Comparison of ENCODE assay signal across 11 mouse cellular contexts in genomic region chr9:43754083-43754482, GRCm38 (mm10). TPM values are rescaled to one million over a fixed set of nuclear protein-coding genes. Genes with fewer than 3 reads are reported as not detected.
DNase-seq lines count a peak whose midpoint lies in the region; ATAC-seq and TF ChIP-seq lines count a peak whose summit lies in the region.
"Had no signal": no experiment of that assay in that cellular context is flagged by ENCODE, and none has a peak within 500 bp of the region (broad histone marks: within the 10 kb centered on the region; RNA-seq: fewer than 3 reads in every experiment).

No protein-coding gene starts in this region.

- no peak overlapping the region for H3K4me3 ChIP-seq in midbrain, embryonic 13.5 days (replicated peaks)
- H3K4me3 ChIP-seq in midbrain, embryonic 11.5 days (ENCODE audit: low read depth, low read length) = no peak overlapping the region
- no peak overlapping the region for H3K4me3 ChIP-seq in liver, embryonic 11.5 days (ENCODE audit: low read depth, low read length)
- H3K4me3 ChIP-seq in layer of hippocampus, adult 2 months = no peak overlapping the region

- WGBS in midbrain, embryonic 13.5 days = 58% methylated on average over 5 of the region's 5 CpGs
- WGBS in midbrain, embryonic 11.5 days = 63% methylated on average over 5 of the region's 5 CpGs
- WGBS in liver, embryonic 11.5 days = 54% methylated on average over 5 of the region's 5 CpGs

- no peak for ATAC-seq in midbrain, embryonic 13.5 days
- no peak for ATAC-seq in midbrain, embryonic 11.5 days (ENCODE audit: low FRiP score)
- ATAC-seq in liver, embryonic 11.5 days (replicated peaks; ENCODE audit: low FRiP score) = no peak
- no peak for ATAC-seq in CD4-positive, CD25-positive, alpha-beta regulatory T cell, adult 4 months
- ATAC-seq: midbrain, embryonic 16.5 days had no signal

- H3K27me3 ChIP-seq in midbrain, embryonic 13.5 days = no peaks in the 10 kb centered on the region
- H3K27me3 ChIP-seq in midbrain, embryonic 11.5 days (ENCODE audit: control insufficient read depth, insufficient read depth, low read length) = no peaks in the 10 kb centered on the region
- H3K27me3 ChIP-seq in liver, embryonic 11.5 days (replicated peaks; ENCODE audit: control insufficient read depth, insufficient read depth, low read length) = no peaks in the 10 kb centered on the region; the same call in 1 of the 2 replicates

- H3K27ac ChIP-seq in midbrain, embryonic 13.5 days = peak overlapping the region; percentile 41; the same call in 1 of the 2 replicates
- no peak overlapping the region for H3K27ac ChIP-seq in midbrain, embryonic 11.5 days (ENCODE audit: low read depth, low read length)
- peak overlapping the region; percentile 29; the same call in 1 of the 2 replicates for H3K27ac ChIP-seq in liver, embryonic 11.5 days (ENCODE audit: low read depth, low read length)
- no peak overlapping the region for H3K27ac ChIP-seq in layer of hippocampus, adult 2 months

- no peak overlapping the region for H3K9ac ChIP-seq in midbrain, embryonic 13.5 days (replicated peaks)
- no peak overlapping the region for H3K9ac ChIP-seq in midbrain, embryonic 11.5 days (ENCODE audit: low read length)
- H3K9ac ChIP-seq in liver, embryonic 11.5 days (ENCODE audit: low read depth, low read length) = no peak overlapping the region
- H3K9ac ChIP-seq: lung, embryonic 14.5 days had no signal

- H3K4me1 ChIP-seq in midbrain, embryonic 13.5 days (replicated peaks) = peaks cover 82% of the 10 kb centered on the region
- H3K4me1 ChIP-seq in midbrain, embryonic 11.5 days (ENCODE audit: control insufficient read depth, insufficient read depth, low read length) = peaks cover 58% of the 10 kb centered on the region
- peaks cover 28% of the 10 kb centered on the region for H3K4me1 ChIP-seq in liver, embryonic 11.5 days (replicated peaks; ENCODE audit: control insufficient read depth, insufficient read depth, low read length)

- TF ChIP-seq CTCF in layer of hippocampus, adult 2 months (conservative IDR thresholded peaks at IDR 0.05) = no peak

- no peaks in the 10 kb centered on the region for H3K9me3 ChIP-seq in midbrain, embryonic 13.5 days
- H3K9me3 ChIP-seq in midbrain, embryonic 11.5 days (ENCODE audit: control insufficient read depth, low read length) = no peaks in the 10 kb centered on the region
- H3K9me3 ChIP-seq in liver, embryonic 11.5 days (ENCODE audit: control insufficient read depth, low read length) = no peaks in the 10 kb centered on the region

- H3K36me3 ChIP-seq in midbrain, embryonic 13.5 days = no peaks in the 10 kb centered on the region
- H3K36me3 ChIP-seq in midbrain, embryonic 11.5 days (ENCODE audit: control insufficient read depth, insufficient read depth, low read length) = no peaks in the 10 kb centered on the region
- no peaks in the 10 kb centered on the region for H3K36me3 ChIP-seq in liver, embryonic 11.5 days (ENCODE audit: control insufficient read depth, insufficient read depth, low read length)

- no peak for DNase-seq in midbrain, embryonic 11.5 days (ENCODE audit: low spot score, missing footprints)
- DNase-seq in kidney, adult 18-20 months = peak; percentile 70
- no peak for DNase-seq in liver, embryonic 11.5 days (ENCODE audit: low spot score)
- no peak for DNase-seq in layer of hippocampus, adult 2 months (ENCODE audit: low spot score in 2 of 2)
- DNase-seq in lung, postnatal 25 days (ENCODE audit: low spot score) = no peak
- DNase-seq: cerebellum, adult 8-10 months; heart, postnatal 4 days; lung, embryonic 14.5 days had no signal

- no peak overlapping the region for H3K4me2 ChIP-seq in midbrain, embryonic 13.5 days (replicated peaks)
- H3K4me2 ChIP-seq in midbrain, embryonic 11.5 days = no peak overlapping the region
- H3K4me2 ChIP-seq in liver, embryonic 11.5 days = no peak overlapping the region
- H3K4me2 ChIP-seq: lung, embryonic 14.5 days had no signal

RNA-seq across cellular contexts. Expression of gene Nectin1, which starts 10.3 kb away (rescaled TPM):
- 10.8 and 11.0 TPM in 2 replicates for polyA plus RNA-seq in midbrain, embryonic 13.5 days (2015; fragmentation: Nextera tagmentation; extraction: Ambion mirVana)
- 6.9 and 8.3 TPM in 2 replicates for polyA plus RNA-seq in midbrain, embryonic 11.5 days (2014; fragmentation: Nextera tagmentation; extraction: Ambion mirVana)
- polyA plus RNA-seq in liver, embryonic 11.5 days (2014; fragmentation: Nextera tagmentation; extraction: Ambion mirVana) = 2.4 and 2.6 TPM in 2 replicates
- total RNA-seq in layer of hippocampus, adult 2 months (2021) = 10 to 100 TPM; 67.2 to 72.6 TPM
- under 1 TPM; 0.34 to 0.48 TPM for polyA plus RNA-seq in CD4-positive, CD25-positive, alpha-beta regulatory T cell, adult 4 months (2017; shearing (Covaris generic))

Comparison
In these comparisons a context has a peak if more than half of its experiments do, and no peak if none do; other contexts are left out.
1. H3K27ac ChIP-seq: peak in midbrain, embryonic 13.5 days (single experiment) and liver, embryonic 11.5 days (single experiment); none in midbrain, embryonic 11.5 days (single experiment) and layer of hippocampus, adult 2 months (single experiment).